ENCODE assay signal across 8 mouse cellular contexts in the genomic region with DNA sequence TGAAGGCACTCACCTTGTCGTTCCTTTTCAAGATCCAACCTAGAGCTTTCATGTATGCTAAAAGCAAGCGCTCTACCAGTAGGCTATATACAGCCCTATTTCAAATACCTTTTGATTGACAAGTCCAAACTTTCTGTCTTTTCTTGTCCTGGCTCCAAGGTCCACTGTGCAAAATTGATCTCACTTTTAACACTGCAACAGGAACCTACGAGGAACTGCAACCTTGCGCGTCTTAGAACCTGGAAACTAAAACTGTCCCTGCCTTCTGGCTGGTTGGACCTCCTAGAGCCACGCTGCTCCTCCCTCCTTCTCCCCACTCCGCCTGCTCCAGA. TPM values are rescaled to one million over a fixed set of nuclear protein-coding genes. Genes with fewer than 3 reads are reported as not detected.
DNase-seq lines count a peak whose midpoint lies in the region; ATAC-seq and TF ChIP-seq lines count a peak whose summit lies in the region.

No protein-coding gene starts in this region.

- TF ChIP-seq EP300 in ES-Bruce4 (IDR thresholded peaks at IDR 0.05; ENCODE audit: insufficient read depth, low read depth, low read length), result no peak

- peak overlapping the region; percentile 57 for H3K27ac ChIP-seq in heart, embryonic 11.5 days (ENCODE audit: low read depth, low read length)
- no peak overlapping the region for H3K27ac ChIP-seq in ES-Bruce4 (ENCODE audit: insufficient read depth, low read length)
- no peak overlapping the region for H3K27ac ChIP-seq in forebrain, embryonic 13.5 days
- peak overlapping the region; percentile 47 for H3K27ac ChIP-seq in liver, embryonic 16.5 days (ENCODE audit: low read length)

- no peaks in the 10 kb centered on the region for H3K9me3 ChIP-seq in heart, embryonic 11.5 days (replicated peaks; ENCODE audit: control insufficient read depth, low read length)
- no peaks in the 10 kb centered on the region for H3K9me3 ChIP-seq in ES-Bruce4 (replicated peaks; ENCODE audit: control insufficient read depth, insufficient read depth, low read length, poor library complexity, severe bottlenecking)
- no peaks in the 10 kb centered on the region for H3K9me3 ChIP-seq in forebrain, embryonic 13.5 days (replicated peaks)
- no peaks in the 10 kb centered on the region for H3K9me3 ChIP-seq in liver, embryonic 16.5 days (replicated peaks; ENCODE audit: control insufficient read depth, low read length)

- no peaks in the 10 kb centered on the region for H3K27me3 ChIP-seq in heart, embryonic 11.5 days (ENCODE audit: control insufficient read depth, insufficient read depth, low read length)
- H3K27me3 ChIP-seq in ES-Bruce4 (ENCODE audit: control insufficient read depth, insufficient read depth, low read length, poor library complexity, severe bottlenecking), result no peaks in the 10 kb centered on the region
- no peaks in the 10 kb centered on the region for H3K27me3 ChIP-seq in forebrain, embryonic 13.5 days
- H3K27me3 ChIP-seq in liver, embryonic 16.5 days (ENCODE audit: control insufficient read depth, insufficient read depth, low read depth, low read length), result no peaks in the 10 kb centered on the region

- intact Hi-C loops in gastrocnemius, postnatal 36 days (cut with DNase I), result no loop called here

- 19% methylated on average over 7 of the region's 7 CpGs for WGBS in heart, embryonic 11.5 days (ENCODE audit: insufficient replicate concordance)
- 21% methylated on average over 7 of the region's 7 CpGs for WGBS in forebrain, embryonic 13.5 days
- 12% methylated on average over 7 of the region's 7 CpGs for WGBS in liver, embryonic 16.5 days (ENCODE audit: insufficient replicate concordance)

- peak overlapping the region; percentile 83 for H3K4me3 ChIP-seq in heart, embryonic 11.5 days (ENCODE audit: low read depth, low read length)
- peak overlapping the region; percentile 78 for H3K4me3 ChIP-seq in ES-Bruce4 (ENCODE audit: low read depth, low read length)
- H3K4me3 ChIP-seq in forebrain, embryonic 13.5 days, result peak overlapping the region; percentile 88
- peak overlapping the region; percentile 87 for H3K4me3 ChIP-seq in liver, embryonic 16.5 days (ENCODE audit: low read depth, low read length)

- no peaks in the 10 kb centered on the region; the same call in 1 of the 2 replicates for H3K36me3 ChIP-seq in heart, embryonic 11.5 days (ENCODE audit: control insufficient read depth, insufficient read depth, low read length)
- peaks cover 7% of the 10 kb centered on the region for H3K36me3 ChIP-seq in ES-Bruce4 (ENCODE audit: control insufficient read depth, insufficient read depth, low read length, poor library complexity, severe bottlenecking)
- peaks cover 7% of the 10 kb centered on the region; the same call in 1 of the 2 replicates for H3K36me3 ChIP-seq in forebrain, embryonic 13.5 days (ENCODE audit: poor library complexity, severe bottlenecking)
- H3K36me3 ChIP-seq in liver, embryonic 16.5 days (ENCODE audit: control insufficient read depth, insufficient read depth), result no peaks in the 10 kb centered on the region

- TF ChIP-seq CTCF in ES-Bruce4 (IDR thresholded peaks at IDR 0.05; ENCODE audit: low read depth, low read length), result no peak

- no peak for ATAC-seq in heart, embryonic 11.5 days (replicated peaks; ENCODE audit: insufficient number of reproducible peaks, low FRiP score, low TSS enrichment)
- no peak for ATAC-seq in forebrain, embryonic 13.5 days
- ATAC-seq in liver, embryonic 16.5 days (ENCODE audit: low read depth), result no peak; the same call in 1 of the 2 replicates

- TF ChIP-seq POLR2A in ES-Bruce4 (IDR thresholded peaks at IDR 0.05; ENCODE audit: insufficient read depth, low read length), result no peak

- peak overlapping the region; percentile 88 for H3K9ac ChIP-seq in heart, embryonic 11.5 days (ENCODE audit: low read depth, low read length)
- peak overlapping the region; percentile 84 for H3K9ac ChIP-seq in ES-Bruce4 (ENCODE audit: low read depth, poor library complexity, severe bottlenecking)
- peak overlapping the region; percentile 88 for H3K9ac ChIP-seq in forebrain, embryonic 13.5 days
- peak overlapping the region; percentile 83 for H3K9ac ChIP-seq in liver, embryonic 16.5 days (ENCODE audit: low read depth, low read length)

- peak overlapping the region; percentile 95 for H3K4me2 ChIP-seq in heart, embryonic 11.5 days
- H3K4me2 ChIP-seq in forebrain, embryonic 13.5 days, result peak overlapping the region; percentile 93
- peak overlapping the region; percentile 96 for H3K4me2 ChIP-seq in liver, embryonic 16.5 days (ENCODE audit: low read depth, low read length)

- H3K4me1 ChIP-seq in heart, embryonic 11.5 days (ENCODE audit: control insufficient read depth, insufficient read depth, low read length), result peaks cover 6% of the 10 kb centered on the region; the same call in 1 of the 2 replicates
- no peaks in the 10 kb centered on the region for H3K4me1 ChIP-seq in ES-Bruce4 (ENCODE audit: control insufficient read depth, insufficient read depth, low read length)
- peaks cover 23% of the 10 kb centered on the region for H3K4me1 ChIP-seq in forebrain, embryonic 13.5 days
- H3K4me1 ChIP-seq in liver, embryonic 16.5 days (ENCODE audit: control insufficient read depth, low read depth, low read length), result peaks cover 7% of the 10 kb centered on the region

- DNase-seq in heart, adult 11 months, result no peak
- no peak for DNase-seq in gastrocnemius, postnatal 36 days
- no peak for DNase-seq in right cerebral cortex, adult 18-20 months
- no peak for DNase-seq in urinary bladder, adult 2 months (ENCODE audit: low spot score)

RNA-seq across cellular contexts. Expression of a gene that starts 5.2 kb away (rescaled TPM):
- polyA plus RNA-seq in heart, embryonic 11.5 days (2014; fragmentation: Nextera tagmentation; extraction: Ambion mirVana), result 70.5 and 78.4 TPM in 2 replicates
- 186 and 205 TPM in 2 replicates for polyA plus RNA-seq in ES-Bruce4 (2011; ENCODE audit: insufficient read depth, insufficient read length, low read depth, missing spikeins)
- polyA plus RNA-seq in forebrain, embryonic 13.5 days (2015; fragmentation: Nextera tagmentation; extraction: Ambion mirVana), result 104 and 115 TPM in 2 replicates
- 29.7 and 34.4 TPM in 2 replicates for polyA plus RNA-seq in liver, embryonic 16.5 days (2015; fragmentation: Nextera tagmentation; extraction: Ambion mirVana)
- 10 to 100 TPM; 57.5 to 59.7 TPM for total RNA-seq in gastrocnemius, postnatal 36 days (2021)
- polyA plus RNA-seq in urinary bladder, adult 2 months (2012; rRNA removed), result 36.2 and 37.9 TPM in 2 replicates

RNA-seq across cellular contexts. Expression of a gene that starts 58.2 kb away (rescaled TPM):
- polyA plus RNA-seq in heart, embryonic 11.5 days (2014; fragmentation: Nextera tagmentation; extraction: Ambion mirVana), result 0.04 TPM in 1 of 2 replicates, not detected in the other
- not detected in 2 replicates for polyA plus RNA-seq in ES-Bruce4 (2011; ENCODE audit: insufficient read depth, insufficient read length, low read depth, missing spikeins)
- 10.6 and 15.4 TPM in 2 replicates for polyA plus RNA-seq in forebrain, embryonic 13.5 days (2015; fragmentation: Nextera tagmentation; extraction: Ambion mirVana)
- polyA plus RNA-seq in liver, embryonic 16.5 days (2015; fragmentation: Nextera tagmentation; extraction: Ambion mirVana), result not detected in 2 replicates
- not detected for total RNA-seq in gastrocnemius, postnatal 36 days (2021)
- polyA plus RNA-seq in urinary bladder, adult 2 months (2012; rRNA removed), result not detected in 2 replicates

Comparison
In these comparisons a context has a peak if more than half of its experiments do, and no peak if none do; other contexts are left out.
1. H3K27ac ChIP-seq: peak in heart, embryonic 11.5 days (single experiment) and liver, embryonic 16.5 days (single experiment); none in ES-Bruce4 (single experiment) and forebrain, embryonic 13.5 days (single experiment).
2. RNA of a gene that starts 58.2 kb away (polyA plus RNA-seq): 10.6 to 15.4 TPM in forebrain, embryonic 13.5 days; not detected in ES-Bruce4, 0.04 TPM in heart, embryonic 11.5 days, not detected in liver, embryonic 16.5 days and not detected in urinary bladder, adult 2 months; every median in the first group is over 10 times any median in the second.
3. Peak in every context shown above with its lines, with median percentiles within 50 percentile points of each other: H3K4me2 ChIP-seq, H3K4me3 ChIP-seq and H3K9ac ChIP-seq.